ENCODE assay signal across 8 mouse cellular contexts in genomic region chr10:54032316-54033092, GRCm38 (mm10). TPM values are rescaled to one million over a fixed set of nuclear protein-coding genes. Genes with fewer than 3 reads are reported as not detected.
DNase-seq lines count a peak whose midpoint lies in the region; ATAC-seq lines count a peak whose summit lies in the region.

No protein-coding gene starts in this region.

- H3K36me3 ChIP-seq in midbrain, embryonic 13.5 days = no peaks in the 10 kb centered on the region

- no peaks in the 10 kb centered on the region for H3K4me1 ChIP-seq in midbrain, embryonic 13.5 days (replicated peaks)

- no peaks in the 10 kb centered on the region for H3K9me3 ChIP-seq in midbrain, embryonic 13.5 days

- H3K4me3 ChIP-seq in midbrain, embryonic 13.5 days (replicated peaks) = no peak overlapping the region

- 95% methylated on average over 9 of the region's 9 CpGs for WGBS in midbrain, embryonic 13.5 days

- DNase-seq in cerebellum, adult 9-10 months = peak; percentile 7
- DNase-seq in cerebellum, adult 11 months = no peak
- peak; percentile 69 to 74 for DNase-seq in adrenal gland, postnatal 36 days
- peak; percentile 40 for DNase-seq in heart, postnatal 25 days (ENCODE audit: low spot score)
- peak; percentile 36 for DNase-seq in lung, postnatal 25 days (ENCODE audit: low spot score)
- DNase-seq in ovary, postnatal 10 days (ENCODE audit: low spot score) = no peak
- no peak for DNase-seq in urinary bladder, postnatal 10 days (ENCODE audit: low spot score)

- H3K27me3 ChIP-seq in midbrain, embryonic 13.5 days = no peaks in the 10 kb centered on the region

- no peak for ATAC-seq in midbrain, embryonic 13.5 days

- intact Hi-C loops in heart, postnatal 25 days (cut with DNase I) = no loop called here

- no peak overlapping the region for H3K4me2 ChIP-seq in midbrain, embryonic 13.5 days (replicated peaks)

- no peak overlapping the region for H3K9ac ChIP-seq in midbrain, embryonic 13.5 days (replicated peaks)

- H3K27ac ChIP-seq in midbrain, embryonic 13.5 days = no peak overlapping the region

RNA-seq across cellular contexts. Expression of gene Man1a, which starts 43.9 kb away (rescaled TPM):
- total RNA-seq in adrenal gland, postnatal 36 days (2021) = 100 to 1,000 TPM in 1 of 2 experiments, 10 to 100 TPM in 1; 28.4 to 160 TPM
- total RNA-seq in heart, postnatal 25 days (2021) = 10 to 100 TPM; 35.0 to 36.2 TPM
- 2.2 and 2.8 TPM in 2 replicates for polyA plus RNA-seq in midbrain, embryonic 13.5 days (2015; fragmentation: Nextera tagmentation; extraction: Ambion mirVana)

Comparison
In these comparisons a context has a peak if more than half of its experiments do, and no peak if none do; other contexts are left out.
1. DNase-seq: peak in cerebellum, adult 9-10 months (single experiment), adrenal gland, postnatal 36 days (2 of 2), heart, postnatal 25 days (single experiment) and lung, postnatal 25 days (single experiment); none in cerebellum, adult 11 months (single experiment), ovary, postnatal 10 days (single experiment) and urinary bladder, postnatal 10 days (single experiment).